Mouse (Mus musculus) CH12.LX (cell line): ENCODE results near the gene Slc7a7. TPM values are rescaled to one million over a fixed set of nuclear protein-coding genes. Genes with fewer than 3 reads are reported as not detected.

ENCODE experiments used
- DNase-seq: peaks from one replicate; pipeline ENCODE4 v3.0.0-alpha.2; 2013; ENCODE audit errors: extremely low read depth
- H3K27ac ChIP-seq: 2 replicates; pipeline ENCODE4 v1.5.1; 2012; ENCODE audit warnings: low read depth, mild to moderate bottlenecking, control low read depth, moderate library complexity; ENCODE audit not compliant: insufficient read depth
- H3K27me3 ChIP-seq: replicated peaks from 2 replicates; pipeline ENCODE3; 2012; ENCODE audit warnings: inconsistent platforms
- H3K36me3 ChIP-seq, 2 experiments: replicated peaks in 1 of 2; 2 replicates each; pipeline versions ENCODE3 to v1.6.1; 2012; ENCODE audit warnings: inconsistent platforms in 1 of 2, low read length in 1 of 2, mild to moderate bottlenecking in 1 of 2, mixed read lengths in 1 of 2, moderate library complexity in 1 of 2; ENCODE audit not compliant: control insufficient read depth in 1 of 2, insufficient read depth in 1 of 2
- H3K4me1 ChIP-seq, 2 experiments: 2 replicates each; pipeline ENCODE4 v1.6.1; 2012; ENCODE audit warnings: inconsistent platforms in 1 of 2, moderate library complexity in 1 of 2; ENCODE audit not compliant: insufficient read depth in 2 of 2, control insufficient read depth in 1 of 2
- H3K4me2 ChIP-seq: 2 replicates; pipeline ENCODE4 v1.6.1; 2012; ENCODE audit warnings: low read depth, mild to moderate bottlenecking, control low read depth; ENCODE audit not compliant: poor library complexity, insufficient read depth, severe bottlenecking
- H3K4me3 ChIP-seq, 3 experiments: fragments of 150-350 bp in 1 of 3; sonication (generic) in 1 of 3; replicated peaks in 1 of 3; 2 replicates each; pipeline versions ENCODE3 to v1.5.1; 2011 to 2012; ENCODE audit warnings: low read depth in 2 of 3, low read length in 2 of 3, mild to moderate bottlenecking in 2 of 3, moderate library complexity in 2 of 3, control low read depth in 1 of 3, improper control_type of control experiment in 1 of 3, inconsistent platforms in 1 of 3, mixed read lengths in 1 of 3; ENCODE audit not compliant: poor library complexity in 1 of 3
- H3K79me2 ChIP-seq: replicated peaks from 2 replicates; pipeline ENCODE4 v1.6.1; 2012; ENCODE audit warnings: mild to moderate bottlenecking, moderate library complexity; ENCODE audit not compliant: control insufficient read depth, poor library complexity, insufficient read depth, severe bottlenecking; ENCODE audit errors: extremely low read depth
- H3K9ac ChIP-seq: 2 replicates; pipeline ENCODE4 v1.6.1; 2012; ENCODE audit warnings: low read depth, mild to moderate bottlenecking, control low read depth, moderate library complexity; ENCODE audit not compliant: insufficient read depth
- H3K9me3 ChIP-seq: replicated peaks from 2 replicates; pipeline ENCODE3; 2012; ENCODE audit warnings: low read length, inconsistent platforms, mixed read lengths
- CHD1 ChIP-seq: IDR thresholded peaks from 2 replicates; pipeline ENCODE4 v1.6.1; 2012; ENCODE audit warnings: low read depth, low read length, improper control_type of control experiment, inconsistent platforms
- CTCF ChIP-seq, 2 experiments: IDR thresholded peaks in 1 of 2; conservative IDR thresholded peaks in 1 of 2; 2 replicates each; pipeline ENCODE4 v1.5.1; 2011 to 2012; ENCODE audit warnings: low read depth in 2 of 2, low read length in 2 of 2, improper control_type of control experiment in 1 of 2, inconsistent platforms in 1 of 2, mild to moderate bottlenecking in 1 of 2, moderate library complexity in 1 of 2
- ELF1 ChIP-seq: IDR thresholded peaks from 2 replicates; pipeline ENCODE4 v1.6.1; 2014; ENCODE audit warnings: low read depth, mild to moderate bottlenecking, inconsistent platforms, low read length, improper control_type of control experiment
- EP300 ChIP-seq: IDR thresholded peaks from 2 replicates; pipeline ENCODE4 v1.6.1; 2011; ENCODE audit warnings: low read length, improper control_type of control experiment
- HCFC1 ChIP-seq: IDR thresholded peaks from 2 replicates; pipeline ENCODE4 v1.6.1; 2012; ENCODE audit warnings: low read depth, mild to moderate bottlenecking, inconsistent platforms, low read length, improper control_type of control experiment
- IRF4 ChIP-seq: IDR thresholded peaks from 2 replicates; pipeline ENCODE4 v1.6.1; 2014; ENCODE audit warnings: low read depth, mild to moderate bottlenecking, inconsistent platforms, low read length, improper control_type of control experiment
- JUND ChIP-seq: conservative IDR thresholded peaks from 2 replicates; pipeline ENCODE4 v1.6.1; 2011; ENCODE audit warnings: low read depth, low read length, improper control_type of control experiment
- MAX ChIP-seq: IDR thresholded peaks from 2 replicates; pipeline ENCODE4 v1.6.1; 2011; ENCODE audit warnings: low read length, improper control_type of control experiment
- MEF2A ChIP-seq: IDR thresholded peaks from 2 replicates; pipeline ENCODE4 v1.6.1; 2014; ENCODE audit warnings: low read depth, mild to moderate bottlenecking, inconsistent platforms, low read length, improper control_type of control experiment, borderline replicate concordance
- MXI1 ChIP-seq: IDR thresholded peaks from 2 replicates; pipeline ENCODE4 v1.6.1; 2011; ENCODE audit warnings: mild to moderate bottlenecking, low read depth, low read length, improper control_type of control experiment
- MYC ChIP-seq: IDR thresholded peaks from 2 replicates; pipeline ENCODE4 v1.6.1; 2011; ENCODE audit warnings: low read depth, mild to moderate bottlenecking, improper control_type of control experiment, low read length
- NELFE ChIP-seq: IDR thresholded peaks from 2 replicates; pipeline ENCODE4 v1.6.1; 2011; ENCODE audit warnings: low read depth, low read length, improper control_type of control experiment
- NRF1 ChIP-seq: IDR thresholded peaks from 2 replicates; pipeline ENCODE4 v1.6.1; 2014; ENCODE audit warnings: low read depth, mild to moderate bottlenecking, inconsistent platforms, low read length, improper control_type of control experiment, moderate library complexity
- POLR2A ChIP-seq: IDR thresholded peaks from 2 replicates; pipeline ENCODE4 v1.6.1; 2011; ENCODE audit warnings: low read depth, mild to moderate bottlenecking, improper control_type of control experiment, low read length
- RAD21 ChIP-seq: IDR thresholded peaks from 2 replicates; pipeline ENCODE4 v1.6.1; 2011; ENCODE audit warnings: low read depth, mild to moderate bottlenecking, low read length, improper control_type of control experiment, moderate library complexity
- RCOR1 ChIP-seq: conservative IDR thresholded peaks from 2 replicates; pipeline ENCODE4 v1.6.1; 2012; ENCODE audit warnings: low read depth, mild to moderate bottlenecking, inconsistent platforms, low read length, improper control_type of control experiment
- SIN3A ChIP-seq: IDR thresholded peaks from 2 replicates; pipeline ENCODE4 v1.6.1; 2012; ENCODE audit warnings: low read length, improper control_type of control experiment, inconsistent platforms
- SMC3 ChIP-seq: IDR thresholded peaks from 2 replicates; pipeline ENCODE4 v1.6.1; 2011; ENCODE audit warnings: low read depth, low read length, improper control_type of control experiment
- TCF12 ChIP-seq: IDR thresholded peaks from 2 replicates; pipeline ENCODE4 v1.6.1; 2014; ENCODE audit warnings: low read depth, mild to moderate bottlenecking, inconsistent platforms, low read length, improper control_type of control experiment
- USF2 ChIP-seq: conservative IDR thresholded peaks from 2 replicates; pipeline ENCODE4 v1.6.1; 2011; ENCODE audit warnings: low read depth, low read length, improper control_type of control experiment
- ZC3H11A ChIP-seq: IDR thresholded peaks from 2 replicates; pipeline ENCODE4 v1.6.1; 2012; ENCODE audit warnings: low read depth, mild to moderate bottlenecking, inconsistent platforms, low read length, improper control_type of control experiment
- ZKSCAN1 ChIP-seq: IDR thresholded peaks from 2 replicates; pipeline ENCODE4 v1.6.1; 2012; ENCODE audit warnings: low read depth, inconsistent platforms, low read length, improper control_type of control experiment, borderline replicate concordance
- ZMIZ1 ChIP-seq: IDR thresholded peaks from 2 replicates; pipeline ENCODE4 v1.6.1; 2012; ENCODE audit warnings: low read depth, mild to moderate bottlenecking, inconsistent platforms, low read length, improper control_type of control experiment
- ZNF384 ChIP-seq: IDR thresholded peaks from 2 replicates; pipeline ENCODE4 v1.6.1; 2012; ENCODE audit warnings: low read depth, low read length, improper control_type of control experiment, inconsistent platforms
- dilution Hi-C: fragments of 300-500 bp; cut with MboI; formaldehyde crosslinking; loops from 2 replicates; pipeline ENCODE4 v1.14.3; 2020; ENCODE audit warnings: low sequenced_read_pairs; ENCODE audit not compliant: extremely low pct_unique_long_range_greater_than_20kb, extremely low pct_ligation_motif_present
- in situ Hi-C: fragments of 300-500 bp; cut with MboI; formaldehyde crosslinking; loops from 3 replicates; pipeline ENCODE4 v1.14.3; 2019; ENCODE audit warnings: low sequenced_read_pairs, low pct_ligation_motif_present, low pct_unique_long_range_greater_than_20kb, mixed read lengths
- polyA plus RNA-seq: library from polyadenylated mRNA; unstranded; fragments of >175 nt; gene quantifications from 2 replicates; pipeline ENCODE4 v1.2.1, GENCODE M21; 2012; ENCODE audit warnings: low read depth; ENCODE audit not compliant: insufficient read length
- total RNA-seq, 2 experiments: library from RNA; depleted of rRNA; stranded (reverse); fragments of 300-350 nt in 1 of 2; fragments of >200 nt in 1 of 2; gene quantifications; 2 replicates each; pipeline ENCODE4 v1.2.3; 2012 to 2014

Slc7a7 gene
- total and polyA plus RNA-seq, 3 experiments: 27.8 to 50.4 (median 45.4) TPM

DNA sequence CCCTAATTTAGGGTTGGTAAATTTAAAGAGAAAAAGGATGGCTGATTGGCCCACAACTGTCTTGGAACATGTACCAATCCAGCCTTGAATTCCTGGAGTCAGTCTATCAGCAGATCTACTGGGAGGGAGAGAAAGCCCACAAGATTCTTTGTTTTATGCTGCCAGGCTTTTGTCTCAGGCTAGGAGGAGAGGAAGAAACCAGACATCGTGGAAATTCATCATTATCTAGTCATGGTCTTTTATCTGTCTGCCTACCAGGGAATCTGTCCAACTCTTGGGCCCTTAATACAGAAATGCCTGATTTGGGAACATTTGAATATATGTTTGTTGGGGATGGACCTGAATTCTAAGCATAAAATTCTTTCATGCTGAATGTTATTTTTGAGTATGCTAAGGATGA, 8.0 kb upstream of the Slc7a7 start:
- peak overlapping the region; percentile 78 to 86 (median 78) for H3K4me3 ChIP-seq
- no peaks in the 10 kb centered on the region for H3K79me2 ChIP-seq
- dilution Hi-C loops (no loop called here), in situ Hi-C loops (no loop called here)
- peaks cover 0 to 25% of the 10 kb centered on the region in 2 experiments; a peak in 2 of 4 replicates for H3K4me1 ChIP-seq
- H3K27ac ChIP-seq: no peak overlapping the region
- H3K36me3 ChIP-seq: peaks cover 13 to 23% of the 10 kb centered on the region in 2 experiments
- TF ChIP-seq TCF12 (no peak), ZMIZ1 (no peak), MAX (no peak), NRF1 (no peak)
- TF ChIP-seq, all 38 proteins: peak for 0
- H3K9me3 ChIP-seq: no peaks in the 10 kb centered on the region
- H3K27me3 ChIP-seq: no peaks in the 10 kb centered on the region
- H3K4me2 ChIP-seq: peak overlapping the region; percentile 79
- DNase-seq: no peak
- peak overlapping the region; percentile 98 for H3K9ac ChIP-seq

DNA sequence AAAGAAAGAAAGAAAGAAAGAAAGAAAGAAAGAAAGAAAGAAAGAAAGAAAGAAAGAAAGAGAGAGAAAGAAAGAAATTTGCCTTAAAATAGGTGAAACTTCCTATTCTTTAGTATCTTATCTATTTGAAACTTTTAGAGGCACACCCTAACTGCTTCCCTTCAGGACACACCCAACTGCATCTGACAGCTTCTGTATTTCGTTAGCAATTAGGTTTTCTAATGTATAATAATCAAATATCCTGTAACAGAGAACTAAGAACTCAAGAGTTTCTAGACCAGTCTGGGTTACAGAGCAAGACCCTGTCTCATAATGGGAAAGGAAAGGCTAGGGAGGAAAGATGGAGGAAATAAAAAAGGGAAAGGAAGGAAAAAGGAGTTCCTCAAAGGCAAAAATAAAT, 7.1 kb upstream of the Slc7a7 start:
- no peak overlapping the region for H3K4me2 ChIP-seq
- dilution Hi-C loops: no loop called here

DNA sequence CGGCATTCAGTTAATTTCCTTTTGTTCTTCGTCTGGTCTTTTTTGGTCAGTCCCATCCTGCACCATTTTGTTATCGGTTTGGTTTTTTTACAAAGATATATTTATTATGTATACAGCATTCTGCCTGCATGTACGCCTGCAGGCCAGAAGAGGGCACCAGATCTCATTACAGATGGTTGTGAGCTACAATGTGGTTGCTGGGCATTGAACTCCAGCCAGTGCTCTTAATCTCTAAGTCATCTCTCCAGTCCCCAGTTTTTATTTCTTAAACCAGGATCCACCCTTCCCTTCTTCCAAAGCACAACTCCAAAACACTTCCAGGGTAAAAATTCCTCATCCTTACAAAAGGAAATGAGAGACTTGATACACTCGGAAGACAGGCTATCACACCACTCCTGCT, 5.8 kb upstream of the Slc7a7 start:
- peaks cover 3 to 4% of the 10 kb centered on the region in 2 experiments for H3K36me3 ChIP-seq
- no peak overlapping the region for H3K9ac ChIP-seq
- no peaks in the 10 kb centered on the region for H3K9me3 ChIP-seq
- no peaks in the 10 kb centered on the region for H3K79me2 ChIP-seq
- H3K4me1 ChIP-seq: peaks cover 0 to 23% of the 10 kb centered on the region in 2 experiments; a peak in 2 of 4 replicates
- dilution Hi-C loops: no loop called here
- H3K27me3 ChIP-seq: no peaks in the 10 kb centered on the region
- no peak overlapping the region for H3K27ac ChIP-seq
- no peak for DNase-seq
- no peak overlapping the region for H3K4me2 ChIP-seq
- no peak overlapping the region for H3K4me3 ChIP-seq
- no peak for TF ChIP-seq RCOR1
- peak; percentile 53 to 75 for TF ChIP-seq CTCF (conservative IDR thresholded peaks at IDR 0.05 in 1 of 2, IDR thresholded peaks at IDR 0.05 in 1 of 2; ENCODE audit: low read depth in 2 of 2, low read length in 2 of 2)
- no peak for TF ChIP-seq MXI1
- TF ChIP-seq POLR2A: no peak
- peak; percentile 64 for TF ChIP-seq SMC3
- 0 out of 2 replicates have a peak, but pooled peaks have one; percentile 61 for TF ChIP-seq MYC
- TF ChIP-seq USF2: no peak
- TF ChIP-seq NELFE: no peak
- no peak for TF ChIP-seq HCFC1
- no peak for TF ChIP-seq ZNF384
- TF ChIP-seq NRF1: no peak
- TF ChIP-seq EP300: no peak
- no peak for TF ChIP-seq ELF1
- peak; percentile 55 for TF ChIP-seq RAD21
- no peak for TF ChIP-seq SIN3A
- no peak for TF ChIP-seq ZKSCAN1
- no peak for TF ChIP-seq TCF12
- TF ChIP-seq CHD1: no peak
- no peak for TF ChIP-seq MEF2A
- no peak for TF ChIP-seq IRF4
- in situ Hi-C loops: loop anchor here (25.0 kb wide), 1 partner anchor 361 kb away; no protein-coding TSS in a partner anchor

More for the DNA sequence above, 7.1 kb upstream of the Slc7a7 start:
- Histone ChIP-seq H3K4me3 (no peak overlapping the region), H3K9me3 (no peaks in the 10 kb centered on the region), H3K27me3 (no peaks in the 10 kb centered on the region), H3K27ac (no peak overlapping the region), H3K9ac (no peak overlapping the region), H3K79me2 (no peaks in the 10 kb centered on the region), H3K36me3 (peaks cover 8 to 14% of the 10 kb centered on the region in 2 experiments), H3K4me1 (peaks cover 0 to 25% of the 10 kb centered on the region in 2 experiments; a peak in 2 of 4 replicates)
- no peak for DNase-seq
- in situ Hi-C loops: loop anchor here (25.0 kb wide), 1 partner anchor 362 kb away; no protein-coding TSS in a partner anchor
- no peak for TF ChIP-seq ZC3H11A
- TF ChIP-seq JUND: no peak
- no peak for TF ChIP-seq EP300
- no peak for TF ChIP-seq ELF1
- TF ChIP-seq MXI1: no peak
